Mouse (Mus musculus) lung, adult 2 months (tissue): Measurements from ENCODE around the gene Hes1.

ENCODE experiments used
- CTCF ChIP-seq: fragments of 200-500 bp; IDR thresholded peaks from 2 replicates; pipeline ENCODE4 v1.5.1; 2011; ENCODE audit warnings: mild to moderate bottlenecking, low read length, control low read depth; ENCODE audit not compliant: insufficient read depth
- POLR2A ChIP-seq: fragments of 200-500 bp; IDR thresholded peaks from 2 replicates; pipeline ENCODE4 v1.6.1; 2011; ENCODE audit warnings: low read depth, mild to moderate bottlenecking, control low read depth, low read length, borderline replicate concordance; ENCODE audit errors: extremely low read depth

GRCm38 (mm10) chr16:30064613-30065012 lies 429 bp downstream of the Hes1 start:
- no peak for TF ChIP-seq CTCF
- TF ChIP-seq POLR2A: no peak
